Mouse (Mus musculus) lung, postnatal 4 days (tissue): Measurements from ENCODE around the gene D130043K22Rik.
A peak's percentile ranks its signal among the peaks of the same experiment; 100 is the strongest.
"Not testable (repeated sequence)": the region's sequence is repeated elsewhere in the genome, so short reads cannot be mapped to it uniquely, and the experiment has no call there.

Experiments
- DNase-seq, 2 experiments: peaks; one replicate each; pipeline ENCODE4 v3.0.0; 2021

D130043K22Rik gene

GRCm38 (mm10) chr13:24832131-24832810 is 12.7 kb upstream of the D130043K22Rik start:
- DNase-seq, result no peak

GRCm38 (mm10) chr13:24832811-24833155 is 12.2 kb upstream of the D130043K22Rik start:
- no peak for DNase-seq

GRCm38 (mm10) chr13:24837765-24838164 is 7.2 kb upstream of the D130043K22Rik start:
- DNase-seq, result not testable (repeated sequence)

- no peak for DNase-seq
Observed at GRCm38 (mm10) chr13:24839831-24840230, 5.1 kb upstream of the D130043K22Rik start.

- no peak for DNase-seq
Observed at GRCm38 (mm10) chr13:24841702-24842101, 3.2 kb upstream of the D130043K22Rik start.

- no peak for DNase-seq
Observed at GRCm38 (mm10) chr13:24849318-24849717, 4.4 kb downstream of the D130043K22Rik start.

- DNase-seq, result no peak
Observed at GRCm38 (mm10) chr13:24851989-24852388, 7.1 kb downstream of the D130043K22Rik start.

- no peak for DNase-seq
Observed at GRCm38 (mm10) chr13:24852570-24852969, 7.6 kb downstream of the D130043K22Rik start.

- DNase-seq, result no peak
Observed at GRCm38 (mm10) chr13:24859115-24859514, 14.2 kb downstream of the D130043K22Rik start.

GRCm38 (mm10) chr13:24861084-24861483 is 16.1 kb downstream of the D130043K22Rik start:
- DNase-seq, result no peak

GRCm38 (mm10) chr13:24862021-24862420 is 17.1 kb downstream of the D130043K22Rik start:
- DNase-seq, result no peak

- peak in 1 of 2 experiments; percentile 49 for DNase-seq
Observed at GRCm38 (mm10) chr13:24862520-24862919, 17.6 kb downstream of the D130043K22Rik start.

- DNase-seq, result no peak
Observed at GRCm38 (mm10) chr13:24866430-24867402, 21.8 kb downstream of the D130043K22Rik start.

GRCm38 (mm10) chr13:24867789-24868188 is 22.9 kb downstream of the D130043K22Rik start:
- DNase-seq, result no peak

- no peak for DNase-seq
Observed at GRCm38 (mm10) chr13:24868233-24868632, 23.3 kb downstream of the D130043K22Rik start.

- no peak for DNase-seq
Observed at GRCm38 (mm10) chr13:24879359-24880040, 34.6 kb downstream of the D130043K22Rik start.

GRCm38 (mm10) chr13:24880208-24880607 is 35.3 kb downstream of the D130043K22Rik start:
- no peak for DNase-seq

GRCm38 (mm10) chr13:24880704-24881103 is 35.8 kb downstream of the D130043K22Rik start:
- DNase-seq, result no peak

- DNase-seq, result peak in 1 of 2 experiments; percentile 35
Observed at GRCm38 (mm10) chr13:24882411-24882810, 37.5 kb downstream of the D130043K22Rik start.

GRCm38 (mm10) chr13:24889554-24889953 is 44.6 kb downstream of the D130043K22Rik start:
- DNase-seq, result no peak

GRCm38 (mm10) chr13:24892516-24892915 is 47.6 kb downstream of the D130043K22Rik start:
- no peak for DNase-seq

- DNase-seq, result no peak
Observed at GRCm38 (mm10) chr13:24893880-24894279, 48.9 kb downstream of the D130043K22Rik start.

- DNase-seq, result no peak
Observed at GRCm38 (mm10) chr13:24901916-24902315, 57.0 kb downstream of the D130043K22Rik start.
